Mouse (Mus musculus) kidney, postnatal 0 days (tissue): ENCODE measurements around the gene Echdc2. TPM values are rescaled to one million over a fixed set of nuclear protein-coding genes. Genes with fewer than 3 reads are reported as not detected.

ENCODE experiments used
- ATAC-seq: fragments of 200-750 bp; cut with Nextera tagmentation; replicated peaks from 2 replicates; pipeline ENCODE4 v1.8.0; 2017; ENCODE audit warnings: low read depth, moderate number of reproducible peaks, moderate TSS enrichment, moderate library complexity; ENCODE audit not compliant: low FRiP score
- DNase-seq: peaks from one replicate; pipeline ENCODE4 v3.0.0-alpha.2; 2016; ENCODE audit warnings: low spot score
- H3K27ac ChIP-seq: fragments of 300-500 bp; sonication (generic); 2 replicates; pipeline ENCODE4 v1.5.1; 2014; ENCODE audit warnings: mild to moderate bottlenecking
- H3K27me3 ChIP-seq: fragments of 300-500 bp; sonication (generic); 2 replicates; pipeline ENCODE4 v1.6.1; 2014; ENCODE audit warnings: low read length, mixed read lengths; ENCODE audit not compliant: insufficient read depth
- H3K36me3 ChIP-seq: fragments of 300-500 bp; sonication (generic); 2 replicates; pipeline ENCODE4 v1.6.1; 2014; ENCODE audit warnings: low read length, mixed read lengths; ENCODE audit not compliant: insufficient read depth
- H3K4me1 ChIP-seq: fragments of 300-500 bp; sonication (generic); replicated peaks from 2 replicates; pipeline ENCODE4 v1.6.1; 2014; ENCODE audit warnings: antibody characterized with exemption, low read length, mixed read lengths; ENCODE audit not compliant: insufficient read depth
- H3K4me2 ChIP-seq: fragments of 300-500 bp; sonication (generic); 2 replicates; pipeline ENCODE4 v1.6.1; 2014; ENCODE audit warnings: mild to moderate bottlenecking, low read length, moderate library complexity, mixed read lengths
- H3K4me3 ChIP-seq: fragments of 300-500 bp; sonication (generic); replicated peaks from 2 replicates; pipeline ENCODE4 v1.5.1; 2014; ENCODE audit warnings: low read depth, low read length
- H3K9ac ChIP-seq: fragments of 300-500 bp; sonication (generic); 2 replicates; pipeline ENCODE4 v1.6.1; 2014; ENCODE audit warnings: low read depth, low read length
- H3K9me3 ChIP-seq: fragments of 300-500 bp; sonication (generic); replicated peaks from 2 replicates; pipeline ENCODE4 v1.6.1; 2016; ENCODE audit warnings: low read length, inconsistent platforms, mixed read lengths
- CTCF ChIP-seq: IDR thresholded peaks from 2 replicates; pipeline ENCODE4 v1.5.1; 2016; ENCODE audit warnings: antibody characterized with exemption, low read depth, mild to moderate bottlenecking, moderate library complexity
- WGBS: fragments of 180-500 bp; shearing (Covaris S2); extraction: QIAGEN DNeasy Blood & Tissue Kit; methylation state at CpG from one replicate; pipeline ENCODE4 v1.1.7; 2014; 5-methylcytosine and 5-hydroxymethylcytosine counted together
- polyA plus RNA-seq: library from polyadenylated mRNA; unstranded; fragments of >200 nt; fragmentation: Nextera tagmentation; extraction: Ambion mirVana; gene quantifications from 2 replicates; pipeline ENCODE4 v1.2.1, GENCODE M21; 2015

The Echdc2 gene
- polyA plus RNA-seq, result 41.6 and 44.6 TPM in 2 replicates

GRCm38 (mm10) chr4:108165152-108165895 lies at the start of gene Echdc2:
Gene Echdc2 (plus strand): TSS chr4:108165437.
- WGBS, result under 1% methylated on average over 43 of the region's 43 CpGs

GRCm38 (mm10) chr4:108116466-108116865 lies 48.8 kb upstream of the Echdc2 start:
- no peak for TF ChIP-seq CTCF
- WGBS, result 82% methylated on average over 2 of the region's 2 CpGs
- no peak overlapping the region for H3K9ac ChIP-seq
- no peak overlapping the region for H3K4me2 ChIP-seq
- H3K4me3 ChIP-seq, result no peak overlapping the region
- no peaks in the 10 kb centered on the region for H3K36me3 ChIP-seq
- DNase-seq (no peak), ATAC-seq (no peak)
- no peaks in the 10 kb centered on the region for H3K4me1 ChIP-seq
- H3K27me3 ChIP-seq, result no peaks in the 10 kb centered on the region
- H3K27ac ChIP-seq, result no peak overlapping the region
- no peaks in the 10 kb centered on the region for H3K9me3 ChIP-seq

More at GRCm38 (mm10) chr4:108165152-108165895, at the start of gene Echdc2:
- peak; percentile 63 for TF ChIP-seq CTCF
- H3K4me1 ChIP-seq, result 0 out of 2 replicates have a peak, but pooled peaks cover 6% of the 10 kb centered on the region
- peak within 1 kb of the TSS; percentile 59 for H3K4me3 ChIP-seq
- H3K9me3 ChIP-seq, result no peaks in the 10 kb centered on the region
- no peaks in the 10 kb centered on the region for H3K36me3 ChIP-seq
- H3K4me2 ChIP-seq, result peak within 1 kb of the TSS; percentile 86
- DNase-seq (peak; percentile 68), ATAC-seq (peak; percentile 57)
- H3K9ac ChIP-seq, result peak within 1 kb of the TSS; percentile 65
- no peak within 1 kb of the TSS for H3K27ac ChIP-seq
- H3K27me3 ChIP-seq, result no peaks in the 10 kb centered on the region

- Histone ChIP-seq H3K9me3 (no peaks in the 10 kb centered on the region), H3K4me2 (no peak overlapping the region), H3K36me3 (no peaks in the 10 kb centered on the region), H3K4me1 (no peaks in the 10 kb centered on the region), H3K4me3 (no peak overlapping the region), H3K27ac (no peak overlapping the region), H3K9ac (no peak overlapping the region), H3K27me3 (no peaks in the 10 kb centered on the region)
- ATAC-seq (no peak), DNase-seq (no peak)
- no peak for TF ChIP-seq CTCF
- WGBS, result 90% methylated on average over 8 of the region's 8 CpGs
Measured at GRCm38 (mm10) chr4:108117488-108117887, 47.7 kb upstream of the Echdc2 start.

- Histone ChIP-seq H3K27me3 (no peaks in the 10 kb centered on the region), H3K9me3 (no peaks in the 10 kb centered on the region), H3K4me2 (peak overlapping the region; percentile 60), H3K4me3 (peak overlapping the region; percentile 66), H3K27ac (peak overlapping the region; percentile 58), H3K36me3 (no peaks in the 10 kb centered on the region), H3K9ac (peak overlapping the region; percentile 51; the same call in 1 of the 2 replicates), H3K4me1 (no peaks in the 10 kb centered on the region)
- WGBS, result 15% methylated on average over 43 of the region's 45 CpGs
- peak; percentile 96 for DNase-seq
- no peak for TF ChIP-seq CTCF
- ATAC-seq, result peak; percentile 90
Measured at GRCm38 (mm10) chr4:108117924-108118876, 47.0 kb upstream of the Echdc2 start.

- Histone ChIP-seq H3K4me2 (no peak overlapping the region), H3K27ac (no peak overlapping the region), H3K4me1 (no peaks in the 10 kb centered on the region), H3K9ac (no peak overlapping the region), H3K27me3 (no peaks in the 10 kb centered on the region), H3K36me3 (no peaks in the 10 kb centered on the region), H3K9me3 (no peaks in the 10 kb centered on the region), H3K4me3 (no peak overlapping the region)
- WGBS, result 83% methylated on average over 1 of the region's 1 CpGs
- no peak for TF ChIP-seq CTCF
- DNase-seq, result no peak
- ATAC-seq, result no peak
Measured at GRCm38 (mm10) chr4:108124104-108124503, 41.1 kb upstream of the Echdc2 start.

GRCm38 (mm10) chr4:108126260-108126659 lies 39.0 kb upstream of the Echdc2 start:
- Histone ChIP-seq H3K9ac (no peak overlapping the region), H3K36me3 (no peaks in the 10 kb centered on the region), H3K9me3 (no peaks in the 10 kb centered on the region), H3K4me3 (no peak overlapping the region), H3K4me1 (no peaks in the 10 kb centered on the region), H3K27ac (no peak overlapping the region), H3K4me2 (no peak overlapping the region), H3K27me3 (no peaks in the 10 kb centered on the region)
- WGBS, result 79% methylated on average over 4 of the region's 4 CpGs
- ATAC-seq (no peak), DNase-seq (no peak)
- no peak for TF ChIP-seq CTCF
